Mouse (Mus musculus) hindlimb bud, embryonic 11.5 days (tissue): ENCODE measurements at regions not wholly inside any gene's neighbourhood (a gene's known extent, or its start where the extent isn't known, plus 50 kb on each side); places are given as distances from the start of the nearest gene placed in this dataset.

Experiments used
- DNase-seq: peaks from one replicate; pipeline ENCODE4 v3.0.0-alpha.2; 2012; ENCODE audit warnings: low read depth, low spot score; ENCODE audit errors: extremely low spot score

DNA sequence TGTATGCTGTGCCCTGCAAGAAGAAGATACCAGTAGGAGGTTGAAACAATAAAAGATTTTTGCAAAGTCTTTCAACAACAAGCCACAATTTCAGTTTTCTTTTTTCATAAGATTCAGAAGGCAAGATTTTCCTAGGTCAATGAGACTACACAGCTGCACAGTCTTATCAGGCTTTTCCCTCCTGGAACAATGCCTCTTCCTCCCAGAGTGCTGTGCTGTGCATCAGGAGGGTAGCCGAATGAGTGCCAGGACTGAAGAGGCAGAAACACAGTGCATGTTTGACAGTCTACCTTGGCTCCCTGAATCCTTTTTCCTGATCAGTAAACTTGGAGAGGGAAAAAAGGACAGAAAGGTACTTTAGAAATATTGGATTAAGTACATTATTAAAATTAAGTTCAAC, 579.4 kb upstream of the Tbl1xr1 start:
- no peak for DNase-seq

DNA sequence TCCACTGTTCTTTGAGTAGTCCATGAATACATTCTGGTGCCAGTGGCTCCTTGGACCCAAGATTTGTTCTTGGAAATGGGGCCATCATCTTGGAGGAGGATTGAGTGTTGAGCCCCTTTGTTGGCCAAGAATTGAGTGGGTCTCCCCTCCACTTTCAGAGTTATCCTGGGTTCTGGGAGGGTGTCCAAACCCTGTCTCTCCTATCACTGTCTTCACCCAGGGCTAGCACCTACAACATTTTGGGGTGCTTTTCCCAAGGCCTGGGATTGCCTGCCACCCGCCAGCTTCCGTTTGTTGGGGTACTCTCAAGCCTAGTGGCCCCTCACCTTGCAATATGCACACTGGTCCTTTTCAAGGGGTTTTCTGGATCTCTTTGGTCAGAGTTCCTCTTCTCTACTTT, 568.8 kb upstream of the Tbl1xr1 start:
- DNase-seq, result no peak

DNA sequence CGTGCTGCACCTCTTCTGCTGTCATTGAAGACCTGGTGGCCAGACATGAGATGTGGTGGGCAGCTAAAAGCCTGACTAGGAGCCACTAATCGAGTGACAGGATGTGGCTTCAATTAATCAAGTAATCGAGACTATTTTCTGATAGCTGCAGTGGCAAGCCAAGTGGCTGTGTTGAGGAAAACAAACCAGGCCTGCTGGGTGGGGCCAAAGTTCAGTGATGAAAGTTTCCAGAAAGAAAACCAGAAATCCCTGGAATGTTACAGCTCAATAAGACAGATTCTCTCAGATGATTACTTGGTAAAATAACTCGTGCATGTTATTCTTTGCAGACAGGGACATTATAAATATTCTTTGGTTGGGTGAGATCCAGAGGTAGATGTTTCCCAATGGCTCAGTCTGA, 564.4 kb upstream of the Tbl1xr1 start:
- no peak for DNase-seq

DNA sequence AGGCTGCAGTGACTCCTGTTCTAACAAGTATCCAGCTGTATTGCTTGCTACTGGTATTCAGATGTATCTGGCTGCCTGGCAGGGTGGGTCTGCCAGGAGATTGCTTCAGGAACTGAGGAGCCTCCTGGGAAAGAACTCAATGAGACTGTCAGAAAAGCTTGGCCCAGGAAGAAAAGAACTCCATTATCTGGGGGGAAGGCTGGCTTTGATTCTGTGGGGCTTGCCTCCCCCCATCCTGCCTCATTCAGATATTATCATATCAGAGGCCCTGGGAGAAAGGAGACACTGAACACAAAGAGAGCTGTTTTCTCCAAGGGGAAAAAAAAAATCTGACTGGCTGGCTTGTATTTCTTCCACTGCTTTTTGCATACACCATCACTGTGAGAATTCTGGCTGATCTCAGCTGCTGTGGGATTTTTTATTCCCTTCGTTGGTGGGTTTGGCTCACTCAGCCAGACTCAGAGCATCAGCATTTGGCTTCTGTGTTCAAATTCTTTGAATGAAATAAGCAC, 552.0 kb upstream of the Tbl1xr1 start:
- DNase-seq, result no peak

DNA sequence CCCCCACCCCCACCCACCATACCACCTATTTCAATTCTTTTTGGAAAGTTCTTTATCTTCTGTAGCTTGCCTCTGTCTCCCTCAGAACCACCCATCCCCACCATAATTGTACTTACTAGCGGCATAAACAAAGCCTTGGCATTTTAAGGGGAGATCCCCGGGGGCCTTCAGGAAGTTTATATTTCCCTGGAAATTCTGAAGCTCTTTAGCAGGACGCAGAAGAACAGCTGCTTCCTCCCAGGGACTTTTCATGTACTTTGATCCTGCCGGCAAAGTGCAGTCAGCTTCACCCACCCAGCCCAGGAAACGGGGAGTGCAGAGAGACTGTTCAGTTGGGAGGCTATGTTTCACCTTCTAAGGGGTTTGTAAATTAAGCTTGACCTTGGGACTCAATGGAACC, 545.6 kb upstream of the Tbl1xr1 start:
- DNase-seq, result no peak

DNA sequence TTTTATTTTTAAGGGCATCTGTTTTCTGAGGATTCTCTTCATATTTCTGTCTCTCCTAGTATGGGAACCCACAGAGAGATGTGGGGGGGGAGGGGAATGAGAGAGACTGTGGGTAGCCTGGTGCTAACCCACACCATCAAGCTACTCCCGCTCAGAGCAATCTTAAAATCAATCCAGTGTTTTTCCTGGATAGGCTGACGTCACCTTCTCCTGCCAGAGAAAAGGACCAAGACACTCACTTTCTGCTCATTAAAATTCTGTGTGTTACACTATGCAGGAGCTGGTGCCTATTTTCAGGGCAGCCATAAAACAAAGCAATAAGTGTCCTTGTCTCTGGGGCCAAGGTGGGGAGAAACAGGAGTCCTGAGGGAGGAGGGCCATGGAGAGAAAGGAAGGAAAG, 537.3 kb upstream of the Tbl1xr1 start:
- no peak for DNase-seq

DNA sequence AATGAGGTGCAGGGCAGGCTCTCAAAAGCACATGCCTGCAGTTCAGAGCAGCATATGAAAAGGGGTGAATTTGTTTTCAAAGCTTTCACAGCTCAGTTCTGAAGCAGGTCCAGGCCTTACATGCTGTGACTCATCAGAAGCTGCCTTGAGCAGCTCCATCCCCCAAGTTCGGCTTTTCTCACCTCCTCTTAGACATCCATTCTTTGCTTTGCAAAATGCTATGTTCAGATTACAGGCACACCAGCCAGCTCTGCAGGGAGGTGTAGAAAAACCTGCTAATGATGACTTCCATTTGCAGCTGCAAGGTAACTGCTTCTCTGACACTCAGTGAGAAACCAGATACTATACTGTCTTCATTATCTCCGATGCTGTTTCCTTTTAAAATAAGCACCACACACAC, 532.0 kb upstream of the Tbl1xr1 start:
- DNase-seq, result no peak

DNA sequence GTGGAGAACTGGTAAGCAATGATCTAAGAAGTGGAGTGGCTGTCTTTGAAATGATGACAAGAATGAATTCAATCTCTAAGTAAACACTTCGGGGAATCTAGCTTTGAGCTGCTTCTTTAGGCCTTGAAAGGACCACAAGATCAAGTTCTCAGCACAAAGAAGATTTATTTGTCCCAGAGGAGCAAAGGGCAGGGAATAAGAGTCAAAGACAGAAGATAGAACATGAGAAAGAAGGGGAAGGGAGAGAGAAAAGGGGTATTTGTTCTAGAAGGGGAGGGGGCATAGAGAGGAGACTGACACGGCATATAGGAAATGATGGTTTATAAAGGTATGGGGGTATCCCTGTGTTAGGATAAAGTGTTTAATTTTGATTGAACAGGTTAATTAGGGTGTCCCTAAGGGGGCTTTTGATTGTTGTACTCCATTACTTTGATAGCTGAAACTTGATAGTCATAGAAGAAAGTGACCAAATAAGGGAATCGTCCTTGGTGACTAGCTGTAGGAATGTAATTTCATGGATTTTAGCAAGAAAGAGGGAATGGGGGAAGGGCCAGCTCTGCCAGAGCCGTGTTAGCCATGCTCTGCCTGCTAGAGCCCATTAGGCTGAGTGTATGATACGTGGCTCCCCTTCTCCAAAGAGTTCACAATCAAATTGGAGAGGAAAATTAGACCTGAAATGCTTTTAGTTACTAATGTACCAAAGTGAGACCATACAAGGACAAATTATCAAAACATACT, 531.1 kb upstream of the Tbl1xr1 start:
- DNase-seq, result no peak

DNA sequence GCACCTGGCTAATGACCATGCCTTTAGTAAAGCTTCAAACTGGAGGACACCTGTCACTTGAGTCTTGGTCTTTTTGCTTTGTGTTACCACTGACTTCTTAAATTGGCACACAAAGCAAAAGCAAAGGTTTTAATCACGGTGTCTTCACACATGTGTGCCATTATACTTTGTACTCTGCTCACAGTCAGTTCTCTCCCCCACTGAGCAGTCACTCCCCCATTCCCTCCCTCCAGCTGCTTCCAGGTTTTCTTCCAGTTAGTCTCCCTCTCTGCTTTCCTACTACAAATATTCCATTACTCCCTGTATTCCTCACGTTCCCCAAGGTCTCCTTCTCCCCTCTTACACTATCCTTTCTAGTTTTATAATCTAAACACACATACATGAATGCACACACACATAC, 530.0 kb upstream of the Tbl1xr1 start:
- DNase-seq, result no peak

DNA sequence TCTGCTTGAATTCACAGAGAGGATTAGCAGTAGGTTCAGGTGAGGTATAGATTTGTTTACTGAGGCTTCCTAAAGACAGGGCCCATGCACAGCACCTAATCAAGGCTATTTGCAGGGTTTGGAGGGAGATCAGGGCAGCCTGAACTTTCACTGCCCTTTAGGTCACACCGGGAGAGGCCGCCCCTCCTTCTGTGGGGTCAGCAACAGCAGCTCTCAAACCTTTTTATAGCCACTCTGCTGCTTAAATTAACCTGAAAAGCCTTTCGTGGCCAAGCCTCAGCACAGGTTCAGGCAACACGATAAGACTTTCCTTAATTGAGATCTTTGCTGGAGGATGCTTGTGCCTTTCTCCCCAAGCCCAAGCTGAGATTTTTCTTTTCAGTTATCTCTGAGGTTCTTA, 526.8 kb upstream of the Tbl1xr1 start:
- no peak for DNase-seq

DNA sequence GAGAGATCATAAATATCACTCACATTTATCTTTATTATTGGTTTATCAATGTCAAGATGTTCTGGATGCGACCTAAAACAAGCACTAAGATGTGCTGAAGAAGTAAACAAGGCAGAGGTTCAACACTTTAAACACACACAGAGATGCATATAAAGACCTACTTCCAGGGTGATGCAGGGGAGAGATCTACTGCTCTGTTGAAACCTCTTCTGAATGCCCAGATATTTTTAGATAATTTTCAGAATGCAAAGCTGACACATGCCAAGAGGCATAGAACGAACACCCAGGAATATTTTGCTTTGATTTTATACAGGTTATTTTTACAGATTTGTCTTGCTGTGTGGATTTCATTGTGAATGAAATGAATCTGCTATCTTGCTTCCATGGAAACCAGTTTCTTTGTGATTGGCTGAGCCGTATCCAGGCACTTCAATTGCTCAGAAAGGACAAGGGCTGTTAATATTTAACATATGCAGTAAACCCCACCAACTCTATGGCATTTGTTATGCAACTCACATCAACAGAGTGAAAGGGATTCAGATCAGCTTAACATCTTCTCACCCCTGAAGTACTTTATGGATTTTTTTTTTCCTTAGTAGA, 523.2 kb upstream of the Tbl1xr1 start:
- DNase-seq, result no peak

DNA sequence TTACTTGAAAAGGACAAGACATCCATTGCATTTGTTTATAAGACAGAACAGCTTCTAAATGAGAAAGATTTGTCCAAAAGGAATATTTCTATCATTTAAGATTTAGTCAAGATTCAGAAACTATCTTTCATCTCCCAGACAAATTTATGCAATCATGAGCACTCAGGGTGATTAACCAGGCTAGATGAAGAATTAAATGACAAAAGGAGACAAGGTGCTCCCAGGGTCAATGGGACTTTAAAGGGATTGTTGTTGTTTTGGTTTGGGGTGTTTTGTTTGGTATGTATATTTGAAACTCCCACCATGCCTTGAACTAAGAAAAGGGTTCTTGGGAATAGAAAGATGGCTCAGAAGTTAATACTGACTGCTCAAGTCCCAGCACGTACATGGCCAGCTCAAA, 522.6 kb upstream of the Tbl1xr1 start:
- DNase-seq, result no peak

DNA sequence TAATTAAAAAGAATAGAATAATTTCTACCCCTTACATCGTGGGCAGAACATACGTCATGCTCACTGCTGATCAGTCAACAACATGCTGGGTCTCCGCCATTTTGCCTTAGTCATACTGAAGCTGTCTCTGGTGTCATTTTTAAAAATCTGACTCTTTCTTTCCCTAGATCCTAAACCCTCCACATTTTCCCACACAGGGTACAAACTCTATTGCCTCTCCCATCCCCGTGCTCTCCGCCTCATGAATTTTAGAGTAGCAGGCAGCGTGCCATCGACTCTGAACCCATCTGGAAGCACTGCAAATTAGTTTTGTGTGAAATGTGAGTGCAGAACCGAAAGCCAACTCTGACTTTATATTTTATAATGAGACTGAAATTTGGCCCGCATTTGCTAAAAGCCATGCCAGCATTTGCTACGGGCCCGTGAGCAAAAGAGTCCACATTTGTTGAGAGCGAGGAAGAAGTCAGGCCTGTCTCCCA, 518.5 kb upstream of the Tbl1xr1 start:
- no peak for DNase-seq

DNA sequence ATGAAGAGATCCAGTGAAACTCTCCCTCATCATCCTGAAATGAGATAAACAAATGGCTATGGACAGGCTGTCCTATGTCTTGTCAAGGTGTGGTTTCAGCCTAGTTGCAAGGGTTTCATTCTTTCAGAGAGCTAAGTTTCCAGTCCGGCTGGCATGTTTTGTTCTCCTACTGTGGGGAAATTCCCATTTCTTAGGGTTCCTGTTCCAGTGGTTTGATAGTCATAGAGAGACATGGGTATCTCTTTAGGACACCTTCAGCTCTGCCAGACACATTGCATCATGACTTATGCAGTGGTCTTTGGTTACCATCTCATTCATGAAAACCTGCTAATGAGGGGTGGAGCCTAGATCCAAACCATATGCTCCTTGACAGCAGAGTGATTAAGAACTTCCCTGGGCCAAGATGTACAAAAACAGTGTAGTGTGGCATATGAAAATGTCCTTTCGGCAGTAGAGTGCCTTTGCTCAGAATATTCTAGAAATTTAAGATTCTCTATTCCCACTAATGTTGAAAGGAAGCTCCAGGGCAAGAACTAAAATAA, 513.6 kb upstream of the Tbl1xr1 start:
- no peak for DNase-seq

DNA sequence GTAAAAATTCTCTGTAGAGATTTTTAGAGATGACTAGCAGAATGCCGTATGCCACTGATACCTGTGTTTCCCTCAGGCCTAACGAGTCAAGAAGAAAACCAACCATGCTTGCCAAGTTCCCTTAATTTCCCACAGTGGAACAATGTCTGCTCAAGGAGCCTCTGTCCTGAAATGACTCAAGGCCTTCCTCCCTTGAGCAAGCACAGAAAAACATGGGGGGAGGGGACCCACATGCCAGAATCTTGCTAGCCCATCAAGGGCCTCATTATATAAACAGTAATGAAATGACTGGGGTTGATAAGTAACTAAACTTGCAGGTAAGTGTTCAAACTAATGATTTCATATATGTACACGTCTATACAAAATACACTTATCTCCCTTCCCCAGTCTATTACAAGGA, 513.0 kb upstream of the Tbl1xr1 start:
- no peak for DNase-seq

DNA sequence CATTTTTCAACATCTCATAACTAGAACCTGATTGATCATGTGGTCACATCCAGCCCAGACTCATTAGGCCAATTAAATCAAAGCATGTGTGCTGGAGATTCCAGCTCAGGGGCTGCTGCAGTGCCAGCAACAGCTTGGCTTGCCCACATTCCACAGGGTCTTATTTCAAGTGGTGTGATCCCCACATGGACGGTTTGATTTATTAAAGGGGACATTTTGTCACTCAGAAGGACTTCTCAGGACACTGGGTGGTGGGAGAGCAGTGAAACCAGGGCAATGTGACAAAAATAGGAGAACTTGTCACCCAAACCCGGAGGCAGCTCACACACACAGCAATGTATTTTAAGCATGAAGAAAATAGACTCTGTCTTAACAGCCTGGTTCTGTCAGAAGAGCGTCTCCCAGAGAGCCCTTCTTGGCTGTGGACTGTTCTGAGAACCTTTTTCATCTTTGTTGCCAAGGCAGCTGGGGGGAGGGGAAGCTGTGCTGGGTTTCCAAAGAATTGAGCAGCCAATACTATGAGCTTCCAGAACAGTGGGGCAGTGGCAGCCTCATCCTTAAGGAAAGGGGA, 512.2 kb upstream of the Tbl1xr1 start:
- peak; percentile 61 for DNase-seq

DNA sequence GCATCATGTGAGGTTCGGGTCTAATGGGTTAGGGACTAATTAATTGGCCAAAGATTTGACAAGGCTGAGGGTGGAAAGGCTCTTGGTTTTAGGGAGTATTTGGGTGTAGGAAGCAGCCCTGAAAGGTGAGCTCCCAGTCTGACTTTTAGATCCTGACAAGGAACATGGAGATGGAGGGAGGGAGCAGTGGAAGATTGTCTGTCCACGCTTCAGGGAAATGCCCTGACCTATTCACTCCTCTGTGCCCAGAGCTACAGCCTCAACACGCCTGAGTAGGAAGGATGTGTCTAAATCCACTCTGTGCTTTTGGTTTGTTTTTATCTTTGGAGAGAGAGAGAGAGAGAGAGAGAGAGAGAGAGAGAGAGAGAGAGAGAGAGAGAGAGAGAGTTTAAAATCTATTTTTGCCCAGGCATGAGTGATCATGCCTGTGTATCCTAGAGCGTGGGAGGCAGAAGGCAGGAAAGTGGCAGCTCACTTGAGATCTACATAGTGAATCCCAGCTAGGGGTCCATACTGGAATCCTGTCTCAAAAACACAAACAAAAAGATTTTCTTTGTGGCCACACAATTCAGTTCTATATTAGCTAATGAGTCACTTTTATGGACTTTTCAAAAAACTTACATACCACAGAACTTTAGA, 511.5 kb upstream of the Tbl1xr1 start:
- no peak for DNase-seq

DNA sequence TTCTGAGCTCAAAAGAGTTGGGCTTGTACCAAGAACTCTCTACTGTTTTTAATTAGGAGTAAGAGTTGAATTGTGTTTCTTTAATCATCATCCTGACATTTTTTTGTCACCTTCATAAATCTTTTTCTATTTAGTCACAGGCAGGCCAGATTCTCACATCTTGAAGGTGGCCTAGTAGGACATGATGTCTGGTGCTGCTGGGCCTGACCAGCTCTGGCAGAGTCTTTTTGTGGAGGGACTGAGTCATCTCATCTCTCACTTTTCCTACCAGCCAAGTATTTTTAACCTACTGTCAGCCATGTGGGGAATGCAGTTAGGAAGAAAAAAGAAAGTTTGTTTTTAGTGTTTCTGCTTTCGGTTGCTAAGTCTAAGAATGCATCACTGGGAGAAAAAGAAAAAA, 506.7 kb upstream of the Tbl1xr1 start:
- DNase-seq, result no peak

DNA sequence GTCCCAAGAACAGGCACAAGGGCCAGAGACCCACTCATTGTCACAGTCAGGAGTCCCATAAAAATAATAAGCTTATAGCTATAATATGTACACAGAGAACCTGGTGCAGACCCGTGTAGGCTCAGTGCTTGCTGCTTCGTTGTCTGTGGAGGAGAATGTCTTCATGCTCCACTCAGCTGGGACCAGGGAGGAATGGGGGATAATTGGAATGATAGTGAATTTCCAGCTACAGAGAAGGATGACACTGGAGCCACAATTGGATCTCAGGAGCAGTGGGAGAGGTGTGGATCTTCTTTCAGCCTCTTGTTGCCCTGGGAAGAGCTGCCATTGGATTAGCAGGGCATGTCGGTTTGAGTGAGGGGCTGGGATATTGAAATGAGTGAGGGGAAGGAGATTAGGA, 497.8 kb upstream of the Tbl1xr1 start:
- no peak for DNase-seq

DNA sequence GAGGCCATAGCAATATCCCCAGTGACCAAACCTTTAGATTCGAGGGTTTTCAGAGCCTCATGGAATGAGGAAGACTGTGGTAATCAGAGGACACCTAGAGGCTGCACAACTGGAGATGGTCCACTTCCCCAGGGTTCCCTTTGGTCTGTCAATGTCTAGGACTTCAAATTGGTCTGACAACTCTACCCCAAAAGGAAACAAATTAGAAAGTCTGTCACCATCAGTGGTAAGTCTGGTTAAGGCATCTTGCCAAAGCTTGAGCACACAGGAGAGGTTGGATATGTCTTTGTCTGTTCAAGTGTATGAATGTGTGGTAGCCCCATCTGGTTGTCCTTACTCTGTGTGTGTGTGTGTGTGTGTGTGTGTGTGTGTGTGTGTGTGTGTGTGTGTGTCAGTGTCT, 494.3 kb upstream of the Tbl1xr1 start:
- DNase-seq, result no peak

DNA sequence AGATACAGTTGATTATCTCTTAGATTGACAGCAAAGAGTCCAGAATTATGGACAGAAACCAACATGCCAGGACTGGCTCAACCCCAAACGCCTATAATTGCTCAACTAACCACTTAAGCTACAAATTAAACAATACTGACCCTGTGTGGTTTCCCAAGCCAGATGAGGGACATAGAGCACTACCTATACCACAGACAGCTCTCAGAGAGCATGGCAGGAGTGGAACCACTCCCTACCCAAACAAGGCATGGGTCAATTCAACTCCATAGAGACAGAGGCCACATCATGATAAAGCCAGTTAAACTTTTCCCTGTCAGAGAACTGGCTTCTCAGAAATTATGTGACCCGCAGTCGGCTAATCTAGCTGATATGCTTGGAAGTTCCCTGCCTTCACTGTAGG, 490.7 kb upstream of the Tbl1xr1 start:
- DNase-seq, result no peak

DNA sequence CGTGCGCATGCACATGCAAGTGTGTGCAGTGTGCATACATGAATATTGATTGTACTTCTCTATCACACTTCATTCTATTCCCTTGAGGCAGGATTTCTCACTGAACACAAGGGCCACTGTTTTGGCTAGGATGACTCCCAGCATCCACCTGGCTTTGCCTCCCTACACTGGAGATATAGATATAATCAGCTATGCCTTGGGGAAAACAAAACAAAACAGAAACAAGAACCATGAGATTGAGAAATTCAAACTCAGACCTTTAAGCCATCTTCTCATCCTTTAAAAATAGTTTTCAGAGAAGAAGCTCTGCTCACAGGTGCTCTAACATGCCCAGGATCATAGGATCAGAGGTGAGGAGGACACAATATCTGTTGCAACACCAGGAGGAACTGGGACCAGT, 469.6 kb upstream of the Tbl1xr1 start:
- DNase-seq, result no peak
